Comparison of ENCODE assay signal across 8 mouse cellular contexts in genomic region chr2:38824791-38825768, GRCm38 (mm10).
DNase-seq lines count a peak whose midpoint lies in the region; ATAC-seq and TF ChIP-seq lines count a peak whose summit lies in the region.

No protein-coding gene starts in this region.

- DNase-seq in A20 (ENCODE audit: low read depth, low spot score) = peak; percentile 88
- peak; percentile 61 for DNase-seq in Patski (ENCODE audit: low read depth, low spot score)
- peak; percentile 17 to 34 for DNase-seq in heart, postnatal 36 days
- peak; percentile 37 for DNase-seq in layer of hippocampus, adult 9-11 months
- DNase-seq in lung, postnatal 14 days = peak; percentile 6
- DNase-seq in retina, embryonic 14.5 days (ENCODE audit: low spot score) = peak; percentile 71
- no peak for DNase-seq in c-Kit-positive CD71-positive TER-119-positive erythroid progenitor cells, embryonic 14.5 days (ENCODE audit: low spot score)

- CTCF ChIA-PET in Patski (lab: Charles Lee) = interaction anchor here (0.8 to 4.8 kb wide), 4 partner anchors 10 to 180 kb away, joined by 3 to 21 read pairs (median 3); partner anchors contain the start of genes Arpc5l and Rpl35

- H3K36me3 ChIP-seq in embryonic facial prominence, embryonic 15.5 days = no peaks in the 10 kb centered on the region

- WGBS in embryonic facial prominence, embryonic 15.5 days = 2% methylated on average over 15 of the region's 15 CpGs

- no peak for TF ChIP-seq CTCF in Patski (IDR thresholded peaks at IDR 0.05)

- H3K9ac ChIP-seq in embryonic facial prominence, embryonic 15.5 days = peak overlapping the region; percentile 45

- H3K4me2 ChIP-seq in embryonic facial prominence, embryonic 15.5 days (replicated peaks) = peak overlapping the region; percentile 61

- no peaks in the 10 kb centered on the region for H3K4me1 ChIP-seq in embryonic facial prominence, embryonic 15.5 days

- peak overlapping the region; percentile 83 for H3K27ac ChIP-seq in embryonic facial prominence, embryonic 15.5 days (replicated peaks)

- ATAC-seq in Patski = peak; percentile 52
- no peak for ATAC-seq in embryonic facial prominence, embryonic 15.5 days (ENCODE audit: insufficient number of reproducible peaks, low FRiP score, low TSS enrichment, low read depth)

- in situ Hi-C loops in Patski (cut with MboI; ENCODE audit: low pct_unique_long_range_greater_than_20kb) = no loop called here

- intact Hi-C loops in heart, postnatal 36 days (cut with DNase I) = loop anchor here (2.0 kb wide), 1 partner anchor 28 kb away; no protein-coding TSS in a partner anchor

- no peaks in the 10 kb centered on the region for H3K27me3 ChIP-seq in Patski
- H3K27me3 ChIP-seq in embryonic facial prominence, embryonic 15.5 days = no peaks in the 10 kb centered on the region

- H3K4me3 ChIP-seq in embryonic facial prominence, embryonic 15.5 days (replicated peaks) = peak overlapping the region; percentile 52

- no peaks in the 10 kb centered on the region for H3K9me3 ChIP-seq in embryonic facial prominence, embryonic 15.5 days (replicated peaks)

- POLR2A ChIA-PET in Patski (lab: Charles Lee) = interaction anchor here (0.6 to 0.9 kb wide), 2 partner anchors 10 to 357 kb away, joined by 3 to 4 read pairs; no protein-coding TSS in a partner anchor
